In the genomic region with DNA sequence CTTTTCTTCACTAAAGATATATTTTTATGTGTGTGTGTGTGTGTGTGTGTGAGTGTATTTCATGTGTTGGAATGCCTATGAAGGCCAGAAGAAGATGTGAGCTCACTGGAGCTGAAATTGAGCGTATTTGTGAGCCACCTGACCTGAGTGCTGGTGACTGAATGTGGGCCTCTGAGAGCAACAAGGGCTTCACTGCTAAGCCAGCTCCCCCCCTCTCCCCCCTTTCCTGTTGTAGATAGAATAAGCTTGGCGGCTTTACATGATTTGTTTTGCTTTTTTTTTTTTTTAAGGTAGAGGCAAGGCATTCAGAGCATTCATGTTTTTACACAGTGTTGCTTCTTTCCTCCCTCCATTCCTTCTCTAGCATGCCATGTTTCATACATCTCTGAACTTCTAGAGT, we compare ENCODE assay signal across 21 mouse cellular contexts.
"Had no signal": no experiment of that assay in that cellular context is flagged by ENCODE, and none has a peak within 500 bp of the region (broad histone marks: within the 10 kb centered on the region; RNA-seq: fewer than 3 reads in every experiment).

No protein-coding gene starts in this region.

- H3K4me3 ChIP-seq: heart, embryonic 10.5 days; heart, embryonic 12.5 days; hindbrain, embryonic 13.5 days; intestine, embryonic 15.5 days; layer of hippocampus, adult 2 months; left cerebral cortex, adult 2 months; limb, embryonic 10.5 days; limb, embryonic 12.5 days had no signal

- H3K4me2 ChIP-seq: heart, embryonic 12.5 days; hindbrain, embryonic 13.5 days; intestine, embryonic 15.5 days; limb, embryonic 12.5 days; liver, embryonic 11.5 days had no signal

- H3K9ac ChIP-seq: forebrain, postnatal 0 days; heart, embryonic 12.5 days; hindbrain, embryonic 13.5 days; intestine, embryonic 15.5 days; limb, embryonic 12.5 days had no signal

- ATAC-seq: forebrain, postnatal 0 days; inflammation-experienced regulatory T-cells, adult 6 months; intestine, embryonic 15.5 days; intestine, postnatal 0 days had no signal

- H3K27ac ChIP-seq: heart, embryonic 10.5 days; hindbrain, embryonic 13.5 days; intestine, embryonic 15.5 days; layer of hippocampus, adult 2 months; left cerebral cortex, adult 2 months; limb, embryonic 10.5 days; limb, embryonic 12.5 days had no signal

- H3K27me3 ChIP-seq: heart, embryonic 12.5 days; hindbrain, embryonic 13.5 days; intestine, embryonic 15.5 days; limb, embryonic 12.5 days had no signal

- H3K9me3 ChIP-seq: heart, embryonic 10.5 days; heart, embryonic 12.5 days; hindbrain, embryonic 13.5 days; intestine, embryonic 15.5 days; limb, embryonic 10.5 days; limb, embryonic 12.5 days had no signal

- DNase-seq: forebrain, postnatal 0 days; gastrocnemius, postnatal 25 days; heart, postnatal 10 days; heart, postnatal 4 days; kidney, adult 18-20 months; kidney, adult 8-10 months; kidney, postnatal 10 days; kidney, postnatal 25 days; kidney, postnatal 4 days; liver had no signal
